Mouse (Mus musculus) liver, embryonic 14.5 days (tissue): ENCODE data around the gene Ldlr.

Source experiments
- CTCF ChIP-seq: IDR thresholded peaks from 2 replicates; pipeline ENCODE4 v1.5.1; 2016; ENCODE audit warnings: antibody characterized with exemption, low read depth, control low read depth
- EP300 ChIP-seq: IDR thresholded peaks from 2 replicates; pipeline ENCODE4 v1.6.1; 2016; ENCODE audit warnings: antibody characterized with exemption, low read depth

DNA sequence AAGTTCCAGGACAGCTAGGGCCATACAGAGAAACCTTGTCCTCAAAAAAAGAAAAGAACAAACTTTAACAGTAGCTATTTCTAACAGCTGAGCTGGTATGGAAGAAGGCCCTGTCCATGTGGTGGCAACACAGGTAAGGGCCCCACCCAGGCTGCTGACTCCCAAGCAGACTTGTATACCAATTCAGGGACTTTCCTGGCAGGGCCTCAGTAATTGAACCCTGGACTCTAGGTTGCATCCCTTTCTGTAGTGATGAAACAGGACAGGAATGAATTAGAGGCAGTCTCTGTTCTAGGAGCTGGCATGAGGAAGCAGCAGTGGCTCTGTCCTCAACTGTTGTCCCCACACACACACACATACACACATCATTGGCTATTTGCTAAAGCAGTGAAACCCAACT, 29.2 kb upstream of the Ldlr start:
- TF ChIP-seq CTCF: no peak
- no peak for TF ChIP-seq EP300
